21 mouse cellular contexts compared by ENCODE assay signal in the genomic region with DNA sequence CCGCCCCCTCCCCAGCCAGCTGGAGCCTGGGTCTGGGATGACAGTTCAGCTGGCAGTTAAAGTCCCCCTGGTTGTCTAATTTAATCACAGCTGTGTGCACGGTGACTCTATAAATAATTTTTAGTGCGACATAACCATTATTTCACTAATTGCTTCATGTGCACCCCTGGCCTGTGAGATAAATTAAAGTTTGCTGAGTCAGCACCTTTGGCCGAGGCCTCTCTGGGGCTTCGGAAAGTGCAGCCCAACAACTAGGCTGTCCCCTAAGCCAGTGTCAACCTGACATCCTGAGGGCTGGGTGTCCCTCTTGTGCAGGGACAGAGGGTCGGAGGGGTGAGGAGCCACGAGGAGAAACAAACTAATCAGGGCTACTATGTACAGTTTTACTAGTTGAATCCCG. TPM values are rescaled to one million over a fixed set of nuclear protein-coding genes. Genes with fewer than 3 reads are reported as not detected.
"Had no signal": no experiment of that assay in that cellular context is flagged by ENCODE, and none has a peak within 500 bp of the region (broad histone marks: within the 10 kb centered on the region; RNA-seq: fewer than 3 reads in every experiment).

No protein-coding gene starts in this region.

- H3K9ac ChIP-seq: liver, embryonic 12.5 days; liver, embryonic 14.5 days; lung, embryonic 14.5 days; midbrain, embryonic 13.5 days; midbrain, embryonic 15.5 days; neural tube, embryonic 12.5 days had no signal

- ATAC-seq: liver, embryonic 12.5 days; midbrain, embryonic 13.5 days; midbrain, embryonic 15.5 days had no signal

- H3K4me1 ChIP-seq: liver, embryonic 12.5 days had no signal

- H3K4me2 ChIP-seq: liver, embryonic 12.5 days; lung, embryonic 14.5 days; midbrain, embryonic 11.5 days; midbrain, embryonic 13.5 days; midbrain, embryonic 15.5 days; neural tube, embryonic 12.5 days had no signal

- H3K36me3 ChIP-seq: liver, embryonic 12.5 days; midbrain, embryonic 13.5 days; midbrain, embryonic 15.5 days; neural tube, embryonic 12.5 days had no signal

- DNase-seq: lung, adult 18-20 months; lung, embryonic 14.5 days; lung, postnatal 10 days; lung, postnatal 4 days; retina, postnatal 1 day; right cerebral cortex, adult 18-20 months; right cerebral cortex, postnatal 25 days; right cerebral cortex, postnatal 4 days; spleen, adult 18-20 months; thymus, adult 18-20 months; thymus, postnatal 14 days; thymus, postnatal 36 days had no signal

- H3K27ac ChIP-seq: liver, embryonic 12.5 days; liver, embryonic 14.5 days; midbrain, embryonic 13.5 days; midbrain, embryonic 15.5 days; neural tube, embryonic 12.5 days had no signal

- H3K4me3 ChIP-seq: liver, embryonic 12.5 days; megakaryocyte, embryonic 14.5 days; midbrain, embryonic 13.5 days; midbrain, embryonic 15.5 days; myocyte; neural tube, embryonic 12.5 days had no signal

- H3K27me3 ChIP-seq: midbrain, embryonic 15.5 days had no signal

- H3K9me3 ChIP-seq: liver, embryonic 12.5 days; megakaryocyte, embryonic 14.5 days; midbrain, embryonic 13.5 days; midbrain, embryonic 15.5 days; neural tube, embryonic 12.5 days had no signal

RNA-seq across cellular contexts. Expression of a gene that starts 25.2 kb away (rescaled TPM):
- polyA plus RNA-seq: liver, embryonic 16.5 days had no signal
